Mouse (Mus musculus): ENCODE measurements around the gene Hoxb6. TPM values are rescaled to one million over a fixed set of nuclear protein-coding genes. Genes with fewer than 3 reads are reported as not detected.

Hoxb6 gene
- polyA plus RNA-seq, 1 experiment from 2014 or later: not detected

DNA sequence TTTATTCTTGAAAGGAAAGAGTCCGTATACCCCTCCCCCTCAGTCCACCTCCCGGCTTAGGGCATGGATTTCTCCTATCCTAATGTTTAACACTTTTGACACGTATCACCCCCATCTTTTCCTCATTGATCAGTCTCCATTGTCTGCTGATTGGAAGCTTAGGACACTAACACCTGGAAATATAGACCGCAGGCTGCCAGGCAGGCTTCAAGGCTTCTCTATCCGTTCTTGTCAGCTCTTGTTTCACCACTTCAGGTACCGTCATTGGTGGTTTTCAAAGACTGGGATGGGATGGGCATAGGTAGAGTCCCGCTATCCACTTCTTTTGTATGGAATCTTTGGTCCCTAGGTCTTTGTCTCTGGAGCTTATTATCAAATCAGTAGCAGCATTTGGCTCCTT lies 34.8 kb downstream of the Hoxb6 start:
- H3K9ac ChIP-seq: no peak overlapping the region
- WGBS: 3% methylated on average over 7 of the region's 7 CpGs

GRCm38 (mm10) chr11:96327750-96328149 lies 35.5 kb downstream of the Hoxb6 start:
- no peak overlapping the region for H3K9ac ChIP-seq
- 1% methylated on average over 5 of the region's 5 CpGs for WGBS
- H3K27ac ChIP-seq: no peak overlapping the region
- no peak for ATAC-seq (ENCODE audit: insufficient number of reproducible peaks, insufficient read depth, low FRiP score, low TSS enrichment)
- peaks cover 5% of the 10 kb centered on the region; the same call in 1 of the 2 replicates for H3K4me1 ChIP-seq
- no peak overlapping the region for H3K4me3 ChIP-seq
- H3K36me3 ChIP-seq: no peaks in the 10 kb centered on the region
- H3K4me2 ChIP-seq (replicated peaks): no peak overlapping the region
- H3K27me3 ChIP-seq: peaks cover 100% of the 10 kb centered on the region
- no peaks in the 10 kb centered on the region for H3K9me3 ChIP-seq

More for the DNA sequence above, 34.8 kb downstream of the Hoxb6 start:
- Histone ChIP-seq H3K4me1 (no peaks in the 10 kb centered on the region), H3K4me3 (no peak overlapping the region), H3K27ac (no peak overlapping the region), H3K9me3 (no peaks in the 10 kb centered on the region), H3K36me3 (no peaks in the 10 kb centered on the region), H3K4me2 (replicated peaks) (no peak overlapping the region), H3K27me3 (peaks cover 100% of the 10 kb centered on the region)
- no peak for ATAC-seq (ENCODE audit: insufficient number of reproducible peaks, insufficient read depth, low FRiP score, low TSS enrichment)

GRCm38 (mm10) chr11:96328605-96329004 lies 36.3 kb downstream of the Hoxb6 start:
- ATAC-seq (ENCODE audit: insufficient number of reproducible peaks, insufficient read depth, low FRiP score, low TSS enrichment): no peak
- no peak overlapping the region for H3K27ac ChIP-seq

DNA sequence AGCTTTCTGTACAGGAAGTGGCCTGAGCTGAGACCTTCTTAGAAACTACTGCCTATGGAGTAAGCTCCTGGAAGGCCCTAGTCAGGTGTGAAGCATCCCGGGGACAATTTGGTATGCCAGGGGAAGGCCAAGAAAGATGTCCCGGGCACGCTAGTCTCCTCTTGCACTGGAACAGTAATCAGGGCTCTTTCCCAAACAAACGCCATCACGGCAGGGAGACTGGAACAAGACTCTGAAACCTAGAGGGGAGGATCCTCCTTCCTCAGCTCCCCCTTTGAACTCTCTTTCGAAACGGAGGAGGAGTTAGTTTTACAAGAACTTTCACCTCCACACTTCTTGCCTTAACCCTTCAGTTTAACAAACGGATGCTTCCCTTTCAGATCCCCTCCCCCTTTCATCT lies 39.8 kb downstream of the Hoxb6 start:
- no peak for ATAC-seq (ENCODE audit: insufficient number of reproducible peaks, insufficient read depth, low FRiP score, low TSS enrichment)
- 2% methylated on average over 8 of the region's 8 CpGs for WGBS
- H3K9ac ChIP-seq: 0 out of 2 replicates have a peak overlapping the region, but pooled peaks have one; percentile 19
- H3K4me2 ChIP-seq (replicated peaks): peak overlapping the region; percentile 34
- no peaks in the 10 kb centered on the region for H3K36me3 ChIP-seq
- H3K27me3 ChIP-seq: peaks cover 100% of the 10 kb centered on the region
- H3K4me1 ChIP-seq: peaks cover 7% of the 10 kb centered on the region; the same call in 1 of the 2 replicates
- H3K9me3 ChIP-seq: no peaks in the 10 kb centered on the region
- no peak overlapping the region for H3K27ac ChIP-seq
- peak overlapping the region; percentile 18; the same call in 1 of the 2 replicates for H3K4me3 ChIP-seq

More at GRCm38 (mm10) chr11:96328605-96329004, 36.3 kb downstream of the Hoxb6 start:
- 2% methylated on average over 8 of the region's 8 CpGs for WGBS
- H3K4me2 ChIP-seq (replicated peaks): no peak overlapping the region
- peaks cover 100% of the 10 kb centered on the region for H3K27me3 ChIP-seq
- H3K4me3 ChIP-seq: no peak overlapping the region
- no peaks in the 10 kb centered on the region for H3K9me3 ChIP-seq
- peaks cover 7% of the 10 kb centered on the region; the same call in 1 of the 2 replicates for H3K4me1 ChIP-seq
- H3K36me3 ChIP-seq: no peaks in the 10 kb centered on the region
- no peak overlapping the region for H3K9ac ChIP-seq

GRCm38 (mm10) chr11:96332618-96333032 lies 40.3 kb downstream of the Hoxb6 start:
- no peak for ATAC-seq (ENCODE audit: insufficient number of reproducible peaks, insufficient read depth, low FRiP score, low TSS enrichment)
- no peak overlapping the region for H3K27ac ChIP-seq
- H3K4me3 ChIP-seq: peak overlapping the region; percentile 18
- WGBS: 2% methylated on average over 35 of the region's 35 CpGs
- no peaks in the 10 kb centered on the region for H3K36me3 ChIP-seq
- peaks cover 100% of the 10 kb centered on the region for H3K27me3 ChIP-seq
- H3K9ac ChIP-seq: peak overlapping the region; percentile 15; the same call in 1 of the 2 replicates
- no peaks in the 10 kb centered on the region for H3K9me3 ChIP-seq
- peak overlapping the region; percentile 34 for H3K4me2 ChIP-seq (replicated peaks)
- H3K4me1 ChIP-seq: peaks cover 7% of the 10 kb centered on the region; the same call in 1 of the 2 replicates

DNA sequence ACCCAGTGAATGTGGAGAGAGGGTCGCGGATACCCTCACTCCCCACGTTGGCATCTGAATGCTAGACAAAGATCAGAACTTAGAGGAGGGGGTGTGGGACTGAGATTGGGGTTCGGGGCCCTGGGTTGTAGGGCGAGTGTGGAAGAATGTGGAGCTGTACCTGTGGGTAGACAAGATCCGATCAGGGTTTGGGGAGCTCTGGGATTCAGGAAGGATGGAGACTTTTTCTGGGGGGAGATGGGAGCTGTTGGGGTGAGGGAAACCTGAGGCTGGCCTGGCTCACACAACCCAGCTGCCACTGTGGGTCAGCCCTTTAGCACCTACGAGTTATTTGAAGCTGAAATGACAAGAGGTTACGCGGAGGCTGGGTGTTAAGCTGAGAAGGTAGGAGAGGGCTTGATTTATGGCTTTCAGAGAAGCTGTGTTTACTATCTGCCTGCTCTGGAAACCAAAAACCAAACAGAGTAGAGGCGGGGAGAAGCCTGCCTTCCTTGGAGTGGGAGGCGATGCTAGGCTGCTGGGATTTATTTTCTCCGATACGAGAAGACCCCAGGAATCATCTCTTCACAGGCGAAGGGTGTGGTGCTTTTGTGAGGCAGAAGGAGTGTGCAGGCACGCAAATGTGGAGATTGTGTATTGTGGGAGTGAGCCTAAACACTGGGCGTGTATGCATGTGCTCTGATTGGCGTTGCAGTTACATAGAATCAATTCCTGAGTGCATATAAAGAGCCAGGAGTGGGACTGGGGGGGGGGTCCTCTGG lies 41.1 kb downstream of the Hoxb6 start:
- 0 out of 2 replicates have a peak overlapping the region, but pooled peaks have one; percentile 15 for H3K9ac ChIP-seq
- no peaks in the 10 kb centered on the region for H3K36me3 ChIP-seq
- H3K9me3 ChIP-seq: no peaks in the 10 kb centered on the region
- peak overlapping the region; percentile 18; the same call in 1 of the 2 replicates for H3K4me3 ChIP-seq
- WGBS: 2% methylated on average over 17 of the region's 17 CpGs
- peak overlapping the region; percentile 34; the same call in 1 of the 2 replicates for H3K4me2 ChIP-seq (replicated peaks)
- no peak overlapping the region for H3K27ac ChIP-seq
- no peak for ATAC-seq (ENCODE audit: insufficient number of reproducible peaks, insufficient read depth, low FRiP score, low TSS enrichment)
- peaks cover 100% of the 10 kb centered on the region for H3K27me3 ChIP-seq
- H3K4me1 ChIP-seq: peaks cover 7% of the 10 kb centered on the region; the same call in 1 of the 2 replicates

DNA sequence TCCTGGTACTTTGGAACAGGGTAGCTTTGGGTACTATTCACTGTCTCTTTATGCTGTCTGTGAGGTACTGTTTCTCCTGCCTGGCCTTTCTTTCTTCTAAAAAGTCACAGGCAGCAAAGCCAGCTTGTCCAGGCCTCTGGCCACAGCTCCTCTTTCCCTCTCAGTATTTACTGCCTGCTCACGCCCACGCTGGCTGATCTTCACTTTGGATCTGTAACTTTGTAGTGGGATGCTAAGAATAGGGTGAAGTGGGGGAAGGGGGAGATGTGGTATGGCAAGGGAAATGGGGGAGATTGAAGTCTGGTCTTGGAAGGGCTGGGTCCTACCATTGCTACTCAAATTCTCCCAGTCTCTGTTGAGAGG lies 41.7 kb downstream of the Hoxb6 start:
- Histone ChIP-seq H3K36me3 (no peaks in the 10 kb centered on the region), H3K27me3 (peaks cover 100% of the 10 kb centered on the region), H3K27ac (no peak overlapping the region), H3K4me2 (replicated peaks) (no peak overlapping the region), H3K9me3 (no peaks in the 10 kb centered on the region), H3K4me3 (no peak overlapping the region), H3K4me1 (peaks cover 7% of the 10 kb centered on the region; the same call in 1 of the 2 replicates), H3K9ac (no peak overlapping the region)
- no peak for ATAC-seq (ENCODE audit: insufficient number of reproducible peaks, insufficient read depth, low FRiP score, low TSS enrichment)
- WGBS: 3% methylated on average over 2 of the region's 2 CpGs

DNA sequence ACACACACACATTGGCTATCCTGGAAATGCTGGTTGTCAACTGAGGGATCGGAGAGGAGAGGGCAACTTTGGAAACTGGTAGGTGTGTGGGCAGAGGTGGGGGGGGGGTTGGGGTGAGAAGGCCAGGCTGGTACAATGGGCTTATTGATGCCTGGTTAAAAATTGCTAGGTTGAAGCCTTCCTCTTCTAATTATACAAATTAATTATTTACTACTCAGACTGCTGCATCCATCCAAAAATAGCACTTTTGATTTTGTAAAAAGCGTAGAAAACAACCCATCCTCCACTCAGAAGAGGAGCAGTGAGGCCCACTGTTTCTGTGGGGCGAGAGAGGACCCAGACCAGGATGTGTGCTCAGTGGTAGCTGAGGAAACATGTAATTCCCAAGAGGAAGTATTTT lies 42.7 kb downstream of the Hoxb6 start:
- Histone ChIP-seq H3K4me3 (no peak overlapping the region), H3K4me2 (replicated peaks) (no peak overlapping the region), H3K36me3 (no peaks in the 10 kb centered on the region), H3K9ac (no peak overlapping the region), H3K27ac (no peak overlapping the region), H3K9me3 (no peaks in the 10 kb centered on the region), H3K27me3 (peaks cover 100% of the 10 kb centered on the region), H3K4me1 (peaks cover 7% of the 10 kb centered on the region; the same call in 1 of the 2 replicates)
- no peak for ATAC-seq (ENCODE audit: insufficient number of reproducible peaks, insufficient read depth, low FRiP score, low TSS enrichment)
- WGBS: 16% methylated on average over 3 of the region's 3 CpGs

DNA sequence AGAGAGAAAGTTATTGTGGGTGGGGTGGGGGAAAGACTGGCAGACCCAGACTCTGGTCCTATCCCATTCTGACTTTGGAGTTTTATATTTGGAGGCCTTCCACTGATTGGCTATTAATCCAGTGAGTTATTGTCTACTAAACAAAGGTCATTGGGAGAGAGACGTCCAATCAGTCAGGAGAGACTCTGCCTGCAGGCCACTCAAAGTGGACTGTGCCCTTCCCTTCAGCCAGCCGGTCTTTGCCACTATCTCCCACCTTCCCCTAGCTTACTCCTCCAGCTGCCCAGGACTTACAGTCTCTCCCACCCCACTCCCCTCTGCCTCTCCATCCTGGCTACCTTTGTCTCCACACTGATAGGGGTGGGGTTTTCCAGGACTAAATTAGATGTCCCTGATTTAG lies 44.3 kb downstream of the Hoxb6 start:
- peaks cover 7% of the 10 kb centered on the region; the same call in 1 of the 2 replicates for H3K4me1 ChIP-seq
- H3K36me3 ChIP-seq: no peaks in the 10 kb centered on the region
- H3K9ac ChIP-seq: no peak overlapping the region
- peaks cover 100% of the 10 kb centered on the region for H3K27me3 ChIP-seq
- no peaks in the 10 kb centered on the region for H3K9me3 ChIP-seq
- no peak overlapping the region for H3K4me3 ChIP-seq
- WGBS: 2% methylated on average over 2 of the region's 2 CpGs
- no peak overlapping the region for H3K27ac ChIP-seq
- H3K4me2 ChIP-seq (replicated peaks): no peak overlapping the region
- no peak for ATAC-seq (ENCODE audit: insufficient number of reproducible peaks, insufficient read depth, low FRiP score, low TSS enrichment)

- 1% methylated on average over 6 of the region's 6 CpGs for WGBS
- no peak overlapping the region for H3K4me2 ChIP-seq (replicated peaks)
Observed at GRCm38 (mm10) chr11:96337026-96337425, 44.8 kb downstream of the Hoxb6 start.

GRCm38 (mm10) chr11:96338957-96339855 lies 46.9 kb downstream of the Hoxb6 start:
- H3K4me2 ChIP-seq (replicated peaks): no peak overlapping the region
- H3K4me3 ChIP-seq: no peak overlapping the region
- peaks cover 100% of the 10 kb centered on the region for H3K27me3 ChIP-seq
- 10% methylated on average over 7 of the region's 7 CpGs for WGBS
- no peaks in the 10 kb centered on the region for H3K36me3 ChIP-seq
- no peak for ATAC-seq (ENCODE audit: insufficient number of reproducible peaks, insufficient read depth, low FRiP score, low TSS enrichment)
- H3K27ac ChIP-seq: no peak overlapping the region
- H3K4me1 ChIP-seq: no peaks in the 10 kb centered on the region
- H3K9me3 ChIP-seq: no peaks in the 10 kb centered on the region
- no peak overlapping the region for H3K9ac ChIP-seq

More at GRCm38 (mm10) chr11:96337026-96337425, 44.8 kb downstream of the Hoxb6 start:
- no peak for ATAC-seq (ENCODE audit: insufficient number of reproducible peaks, insufficient read depth, low FRiP score, low TSS enrichment)
- Histone ChIP-seq H3K9me3 (no peaks in the 10 kb centered on the region), H3K9ac (no peak overlapping the region), H3K27ac (no peak overlapping the region), H3K36me3 (no peaks in the 10 kb centered on the region), H3K4me1 (peaks cover 7% of the 10 kb centered on the region; the same call in 1 of the 2 replicates), H3K4me3 (no peak overlapping the region), H3K27me3 (peaks cover 100% of the 10 kb centered on the region)
